Mouse (Mus musculus) urinary bladder, postnatal 25 days (tissue): ENCODE results near the gene Isy1.

ENCODE experiments used
- DNase-seq: peaks from one replicate; pipeline ENCODE4 v3.0.0; 2022; ENCODE audit warnings: low spot score

Isy1 gene

DNA sequence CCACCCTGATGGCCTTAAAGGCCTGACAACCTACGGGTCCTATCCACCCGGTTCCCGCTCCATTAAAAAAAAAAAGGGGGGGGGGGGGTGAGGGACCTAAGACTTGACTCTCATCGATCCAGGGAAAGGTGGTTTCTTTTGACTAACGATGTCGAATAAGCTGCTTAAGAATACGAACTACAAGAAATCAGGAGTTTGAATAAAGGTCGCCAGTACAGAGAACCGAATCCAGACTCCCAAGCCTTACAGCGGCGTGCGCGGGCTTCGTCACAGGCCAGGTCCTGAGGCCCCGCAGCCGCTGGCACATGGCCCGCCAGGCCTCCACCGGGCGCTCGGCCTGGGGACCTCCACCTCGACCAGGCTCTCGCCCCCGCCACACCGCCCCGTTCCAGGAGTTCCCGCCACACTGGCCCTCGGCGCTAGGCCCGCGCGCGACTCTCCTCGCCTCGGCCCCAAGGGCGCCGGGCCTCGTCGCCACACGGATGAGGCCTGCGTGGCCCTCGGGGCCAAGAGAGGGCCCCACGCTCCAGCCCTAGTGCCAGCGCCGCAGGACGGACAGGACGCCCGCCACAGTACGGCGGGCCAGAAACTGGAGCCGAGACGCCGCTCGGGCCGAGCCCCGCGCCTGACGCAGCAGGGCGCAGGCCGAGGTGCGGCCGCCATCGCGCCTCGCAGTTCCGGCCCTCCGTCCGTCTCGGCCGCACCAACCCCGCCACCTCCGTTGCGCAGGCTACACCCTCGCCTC is 11.7 kb upstream of the Isy1 start:
- DNase-seq = peak; percentile 51

DNA sequence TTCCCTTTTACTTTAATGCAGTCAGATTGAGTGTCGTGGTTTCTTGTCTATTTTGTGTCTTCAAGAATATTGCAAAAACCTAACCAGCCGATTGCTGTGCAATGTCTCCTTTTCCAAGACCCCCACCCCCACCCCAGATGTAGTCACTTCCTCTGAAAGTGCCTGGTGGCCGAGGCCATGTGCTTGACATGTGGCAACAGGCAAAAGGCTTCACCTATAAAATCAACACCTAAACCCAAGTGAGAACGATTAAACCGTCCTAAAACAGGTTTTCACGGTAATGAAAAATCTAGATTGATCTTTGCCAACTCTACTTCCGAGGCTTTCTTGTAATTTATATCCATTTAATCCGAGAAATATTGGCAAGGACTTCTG is 11.2 kb upstream of the Isy1 start:
- no peak for DNase-seq

DNA sequence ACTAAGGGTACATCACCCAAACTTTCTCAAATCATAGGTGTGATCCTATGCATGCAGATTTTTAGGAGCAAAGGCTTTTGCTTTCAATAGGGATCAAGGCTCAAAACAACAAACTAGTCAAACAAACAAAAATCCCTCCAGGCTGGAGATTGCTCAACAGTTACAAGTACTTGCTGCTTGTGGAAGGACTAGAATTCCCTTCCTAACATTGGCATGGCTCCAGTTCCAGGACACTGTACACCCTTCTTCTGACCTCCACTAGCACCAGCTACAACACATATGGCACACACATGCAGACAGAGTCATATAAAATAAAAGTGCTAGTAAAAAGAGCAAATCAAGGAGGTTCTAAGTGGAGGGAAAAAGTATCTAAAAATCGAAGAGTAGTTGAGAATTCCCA is 8.2 kb upstream of the Isy1 start:
- DNase-seq = no peak

DNA sequence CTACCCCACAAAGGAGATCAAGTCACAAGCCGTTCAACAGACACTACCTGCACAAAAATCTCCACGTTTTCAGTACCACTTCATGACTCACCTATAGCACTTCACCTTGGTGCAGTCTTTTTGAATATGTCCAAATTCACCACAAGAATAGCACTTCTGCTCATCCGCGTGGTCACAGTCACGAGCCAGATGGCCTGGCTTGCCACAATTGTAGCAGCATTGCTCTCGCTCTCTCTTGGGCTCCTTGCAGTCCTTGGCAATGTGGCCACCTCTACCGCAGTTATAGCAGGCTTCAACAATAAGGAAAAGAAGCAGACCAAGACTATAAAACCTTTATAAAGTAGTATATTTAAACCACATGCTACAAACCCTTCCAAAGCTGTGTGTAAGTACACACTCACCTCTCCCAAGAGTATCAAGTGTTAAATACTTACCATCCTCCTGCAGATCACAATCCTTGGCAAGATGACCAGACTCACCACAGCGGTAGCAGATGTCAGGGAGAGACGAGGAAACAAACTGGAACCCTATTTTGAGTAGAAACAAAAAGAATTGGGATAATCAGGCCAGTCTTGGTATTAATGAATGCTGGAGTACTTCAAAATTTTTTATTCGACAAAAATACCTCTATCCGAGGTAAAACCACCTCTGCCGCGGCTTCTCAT is 6.6 kb upstream of the Isy1 start:
- DNase-seq = no peak

DNA sequence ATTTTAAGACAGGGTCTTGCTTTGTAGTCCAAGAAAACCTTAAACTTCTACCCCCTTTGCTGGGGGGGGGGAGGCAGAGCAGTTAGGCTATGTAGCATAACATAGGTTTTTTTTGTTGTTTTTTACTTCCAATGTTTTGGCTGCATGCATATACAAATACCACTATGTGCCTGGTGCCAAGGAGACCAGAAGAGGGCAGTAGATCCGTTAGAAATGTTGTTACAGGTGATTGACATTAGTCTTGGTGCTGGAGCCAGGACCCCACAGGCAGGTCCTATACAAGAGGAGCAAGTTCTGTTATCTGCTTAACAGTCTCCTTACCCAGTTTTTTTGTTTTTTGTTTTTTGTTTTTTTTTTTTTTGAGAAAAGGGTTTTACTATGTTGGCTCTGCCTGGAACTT is 3.7 kb upstream of the Isy1 start:
- no peak for DNase-seq

DNA sequence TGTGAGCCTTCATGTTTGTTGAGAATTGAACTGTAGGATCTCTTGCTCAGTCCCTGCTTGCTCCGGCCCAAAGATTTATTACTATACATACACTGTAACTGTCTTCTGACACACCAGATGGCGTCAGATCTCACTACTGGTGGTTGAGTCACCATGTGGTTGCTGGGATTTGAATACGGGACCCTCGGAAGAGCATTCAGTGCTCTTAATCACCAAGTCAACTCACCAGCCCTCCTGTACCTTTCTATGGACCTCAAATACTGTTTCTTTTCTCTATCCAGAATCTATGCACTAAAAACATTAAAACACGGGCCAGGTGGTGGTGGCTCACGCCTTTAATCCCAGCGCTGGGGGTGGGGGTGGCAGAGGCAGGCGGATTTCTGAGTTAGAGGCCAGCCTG is 3.0 kb upstream of the Isy1 start:
- DNase-seq = no peak

DNA sequence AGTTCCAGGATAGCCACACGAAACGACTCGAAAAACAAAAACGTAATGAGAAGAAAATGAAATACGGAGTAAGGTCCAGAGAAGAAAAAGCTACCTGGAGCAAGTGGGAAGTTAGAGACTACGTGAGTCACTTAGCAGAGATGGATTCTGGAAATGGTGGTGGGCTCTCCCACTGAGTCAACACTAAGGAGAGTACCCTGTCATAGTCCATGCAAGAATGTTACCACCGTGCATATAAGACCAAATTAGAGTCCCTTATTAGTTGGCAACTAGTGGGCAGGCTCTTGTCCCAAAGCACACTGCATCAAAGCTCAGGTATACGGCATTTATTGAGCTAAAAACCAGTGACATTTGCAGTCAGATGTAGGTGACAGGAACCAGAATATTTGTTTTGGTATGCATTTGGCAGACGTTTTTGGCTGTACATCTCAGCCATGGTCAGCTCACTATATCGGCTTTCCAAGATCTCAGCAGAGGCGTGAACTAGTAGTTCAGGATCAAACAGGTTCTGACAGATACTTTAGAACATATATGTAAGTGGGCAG is 1.3 kb upstream of the Isy1 start:
- DNase-seq = no peak

DNA sequence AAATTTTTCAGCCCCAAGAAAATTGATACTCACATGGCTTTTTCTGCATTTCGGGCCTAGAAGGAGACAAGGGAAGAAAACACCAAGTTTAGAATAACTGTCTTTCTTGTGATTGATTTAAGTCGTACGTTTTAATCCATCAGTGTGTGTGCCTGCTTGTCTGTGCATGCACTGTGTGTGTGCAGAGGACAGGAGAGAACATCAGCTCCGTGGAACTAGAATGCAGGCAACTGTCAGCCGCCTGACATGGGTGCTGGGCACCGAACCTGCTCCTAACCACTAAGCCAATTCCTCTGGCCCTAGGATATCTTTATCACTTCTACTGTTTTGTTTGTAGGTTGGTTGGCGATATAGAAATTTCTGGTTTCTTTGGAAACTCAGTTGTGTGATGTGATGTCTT is 2.9 kb downstream of the Isy1 start, which contains the start of gene Gm45140:
Gene Gm45140 (minus strand): TSS at position 101 of the 400 bp plus-strand sequence.
- DNase-seq = no peak

DNA sequence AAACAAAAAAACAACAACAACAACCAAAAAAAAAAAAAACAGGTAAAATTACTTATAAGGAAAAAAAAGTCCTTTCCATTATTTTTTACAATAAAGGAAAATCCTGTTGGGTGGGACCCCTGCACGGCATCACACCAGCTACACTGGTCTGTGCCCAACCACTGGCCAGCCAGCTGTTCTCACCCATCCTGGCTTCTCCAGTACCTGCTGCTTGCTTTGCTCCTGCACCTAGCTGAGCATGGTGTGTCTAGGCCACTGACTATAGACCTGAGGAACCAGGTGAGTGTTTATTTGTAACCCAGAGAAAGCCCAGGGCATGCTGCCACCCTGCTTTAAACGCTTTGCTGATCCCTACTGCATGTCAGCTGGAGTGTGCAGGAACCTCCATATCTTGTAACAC is 18.2 kb downstream of the Isy1 start:
- DNase-seq = no peak

DNA sequence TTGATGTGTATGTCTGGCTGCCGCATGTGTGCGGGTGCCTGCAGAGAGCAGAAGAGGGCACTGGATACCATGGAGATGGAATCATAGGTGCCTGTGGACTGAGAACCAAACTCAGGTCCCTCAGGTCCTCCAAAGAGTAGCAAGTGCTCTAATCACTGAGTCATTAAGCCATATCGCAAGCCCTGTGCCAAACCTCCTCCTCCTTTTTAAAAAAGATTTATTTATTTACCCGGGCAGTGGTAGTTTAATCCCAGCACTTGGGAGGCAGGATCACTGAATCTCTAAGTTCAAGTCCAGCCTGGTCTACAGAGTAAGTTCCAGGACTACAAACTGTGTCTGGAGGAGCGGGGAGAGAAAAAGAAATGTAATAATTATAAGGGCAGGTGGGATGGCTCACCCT is 24.1 kb downstream of the Isy1 start:
- DNase-seq = no peak

DNA sequence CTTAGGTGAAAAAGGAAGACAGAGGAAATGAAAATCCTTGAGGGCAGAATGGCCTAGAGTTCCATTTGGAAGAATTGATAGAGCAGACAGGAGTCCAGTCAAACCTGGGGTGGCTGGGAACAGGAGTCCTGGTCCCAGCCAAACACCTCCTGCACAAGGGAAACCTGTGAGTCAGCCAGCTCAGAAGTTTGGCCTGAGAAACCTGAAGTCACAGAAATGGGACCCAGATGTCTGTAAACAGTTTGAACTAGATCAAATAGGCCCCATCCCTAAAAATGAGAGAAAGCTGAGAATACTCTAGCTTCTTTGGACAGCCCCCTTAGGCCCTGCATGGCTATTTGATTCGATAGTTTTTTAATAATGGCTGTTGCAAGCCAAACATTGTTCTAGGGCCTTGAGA is 25.9 kb downstream of the Isy1 start:
- DNase-seq = no peak

DNA sequence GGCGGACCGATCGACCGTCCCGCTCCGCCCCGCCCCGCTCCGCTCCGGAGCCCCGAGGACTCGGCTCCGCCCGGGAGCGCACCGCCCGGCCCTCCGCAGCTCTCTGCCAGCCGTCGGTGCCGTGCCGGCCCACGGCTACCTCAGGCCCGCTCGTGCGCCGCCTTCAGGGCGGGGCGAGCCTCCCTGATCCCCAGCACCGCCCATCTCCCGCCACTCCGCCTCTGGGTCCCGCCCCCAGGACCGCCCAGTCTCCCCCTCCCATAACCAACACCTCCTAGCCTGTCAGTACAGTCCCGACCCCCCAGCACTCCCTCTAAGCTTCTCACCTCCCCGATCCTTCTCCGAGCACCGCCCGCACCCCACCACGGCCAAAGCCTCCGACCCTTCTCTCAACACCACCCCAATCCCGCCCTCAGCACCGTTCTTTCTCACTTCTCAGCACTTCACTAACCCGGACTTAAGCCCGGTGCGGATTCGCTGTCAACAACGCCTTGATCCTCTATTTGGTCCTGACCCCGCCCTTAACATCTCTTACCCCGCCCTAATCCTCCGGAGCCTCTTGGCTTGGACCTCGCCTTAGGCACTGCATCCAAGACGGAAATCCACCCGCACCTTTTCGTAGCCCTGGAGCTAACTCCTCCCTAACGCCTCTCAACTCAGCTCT is 26.8 kb downstream of the Isy1 start, which contains the start of gene Rab43:
Gene Rab43 (minus strand): TSS at position 490 of the 664 bp plus-strand sequence.
- DNase-seq = peak; percentile 88

DNA sequence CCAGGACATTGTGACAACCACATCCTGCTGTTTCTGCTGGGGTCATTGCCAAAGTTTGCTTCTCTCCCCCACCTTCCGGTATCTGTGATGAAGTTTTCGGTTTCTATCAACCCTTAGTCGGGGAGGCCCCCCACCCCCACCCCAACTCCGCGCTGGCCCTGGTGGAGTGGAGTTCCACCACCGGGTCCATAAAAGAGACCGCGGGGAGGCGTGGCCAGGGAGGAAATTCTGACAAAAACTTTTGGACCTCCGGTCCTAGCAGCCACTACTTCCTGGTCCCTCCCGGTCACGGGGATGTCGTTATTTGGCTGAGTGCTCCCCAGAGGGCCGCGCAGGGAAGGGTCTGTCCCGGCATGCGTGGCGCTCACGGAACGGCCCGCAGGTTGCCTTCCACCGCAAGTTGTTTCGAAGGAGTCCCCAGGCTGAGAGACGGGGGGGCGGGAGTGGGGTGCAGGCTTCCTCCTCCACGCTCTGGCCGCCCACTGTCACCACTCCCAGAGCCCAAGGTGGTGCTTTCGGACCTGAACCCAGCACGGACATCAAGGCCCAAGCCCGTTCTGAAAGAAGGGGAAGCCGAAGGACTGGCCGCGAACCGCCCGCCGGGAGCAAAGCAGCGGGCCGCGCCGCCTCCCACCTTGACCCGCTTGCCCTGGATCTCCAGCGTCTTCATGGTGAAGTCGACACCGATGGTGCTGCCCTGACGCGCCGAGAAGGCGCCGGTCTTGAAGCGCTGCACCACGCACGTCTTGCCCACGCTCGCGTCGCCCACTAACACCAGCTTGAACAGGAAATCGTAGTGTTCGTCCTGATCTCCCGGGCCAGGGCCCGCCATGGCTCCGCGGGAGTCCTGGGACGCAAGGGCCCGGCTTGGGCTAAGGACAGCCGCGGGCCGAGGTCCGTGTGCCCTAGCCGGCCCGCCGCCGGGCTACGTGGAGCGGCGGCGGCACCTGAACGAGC is 27.6 kb downstream of the Isy1 start:
- peak; percentile 41 for DNase-seq

DNA sequence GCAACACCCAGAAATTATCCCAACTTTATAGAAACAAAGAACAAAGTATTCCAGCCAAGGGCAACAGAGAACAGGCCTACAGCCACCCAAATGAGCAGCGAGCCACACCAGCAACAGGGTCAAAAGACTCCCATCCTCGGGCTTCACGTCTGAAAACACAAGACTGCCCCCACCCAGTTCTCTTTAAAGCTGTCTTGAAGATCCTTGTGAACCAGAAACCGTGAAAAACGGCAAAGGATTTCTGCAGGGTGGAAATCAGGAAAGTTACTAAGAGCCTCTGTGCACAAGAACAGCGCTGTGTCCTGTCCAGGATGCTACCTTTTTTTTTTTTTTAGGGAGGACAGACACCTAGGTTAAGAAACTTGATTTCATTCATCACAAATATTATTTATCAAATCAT is 28.3 kb downstream of the Isy1 start:
- DNase-seq = no peak

DNA sequence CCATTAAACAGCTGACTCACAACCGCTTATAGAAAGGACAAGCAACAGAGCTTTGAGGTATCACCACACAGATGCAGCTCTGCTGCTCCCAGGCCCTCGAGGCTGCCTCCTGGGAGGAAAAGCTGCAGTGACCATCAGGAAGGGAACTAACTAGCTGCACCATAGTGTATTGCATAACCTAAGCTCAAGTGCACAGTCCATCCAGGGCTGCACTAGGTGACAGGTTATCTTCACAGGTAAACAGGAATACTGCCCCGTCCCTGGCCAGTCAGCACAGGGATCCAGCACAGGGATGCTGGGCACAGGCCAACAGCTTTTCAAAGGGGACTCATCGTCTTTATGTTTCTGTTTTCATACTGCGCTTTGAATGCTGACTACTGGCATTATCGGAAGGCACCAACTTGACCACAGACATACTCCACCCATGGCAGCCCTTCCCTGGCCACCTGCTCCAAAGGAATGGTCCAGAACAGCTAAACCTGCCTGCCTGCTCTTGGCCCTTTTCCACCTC is 28.9 kb downstream of the Isy1 start:
- no peak for DNase-seq

DNA sequence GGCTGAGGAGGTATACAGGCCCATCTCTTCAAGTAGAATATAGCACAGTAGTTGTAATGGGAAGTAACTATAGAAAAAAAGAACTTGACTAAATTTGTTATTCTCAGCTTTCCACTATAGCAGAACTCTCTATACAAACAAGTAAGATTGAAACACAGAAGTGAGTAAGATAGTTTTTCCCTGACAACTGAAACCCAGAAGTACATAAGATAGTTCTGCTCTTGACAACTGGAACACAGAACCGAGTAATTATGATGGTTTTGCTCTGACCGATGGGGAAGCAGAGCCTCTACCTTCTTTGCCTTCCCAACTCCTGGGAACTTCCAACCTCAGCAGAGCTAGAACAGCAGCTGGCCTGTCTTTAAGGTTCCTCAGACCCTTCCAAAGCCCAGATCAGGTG is 29.5 kb downstream of the Isy1 start:
- no peak for DNase-seq

DNA sequence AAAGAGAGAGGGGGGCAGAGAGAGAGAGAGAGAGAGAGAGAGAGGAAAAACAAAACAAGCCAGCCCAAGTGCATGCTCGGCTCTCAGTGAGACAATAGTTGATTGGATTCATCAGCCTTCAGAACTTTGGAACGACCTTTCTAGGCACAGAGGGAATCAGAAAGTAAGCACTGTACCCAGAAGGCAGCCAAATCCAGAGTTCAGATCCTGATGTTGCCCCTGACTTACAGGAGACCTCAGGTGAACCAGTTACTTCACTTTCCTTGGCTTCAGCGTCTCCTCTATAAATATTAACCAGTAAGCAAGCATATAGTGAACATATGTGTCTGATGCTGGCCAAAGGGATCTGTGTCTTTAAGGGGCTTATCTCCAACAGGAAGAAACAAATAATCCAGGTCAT is 30.1 kb downstream of the Isy1 start:
- no peak for DNase-seq

DNA sequence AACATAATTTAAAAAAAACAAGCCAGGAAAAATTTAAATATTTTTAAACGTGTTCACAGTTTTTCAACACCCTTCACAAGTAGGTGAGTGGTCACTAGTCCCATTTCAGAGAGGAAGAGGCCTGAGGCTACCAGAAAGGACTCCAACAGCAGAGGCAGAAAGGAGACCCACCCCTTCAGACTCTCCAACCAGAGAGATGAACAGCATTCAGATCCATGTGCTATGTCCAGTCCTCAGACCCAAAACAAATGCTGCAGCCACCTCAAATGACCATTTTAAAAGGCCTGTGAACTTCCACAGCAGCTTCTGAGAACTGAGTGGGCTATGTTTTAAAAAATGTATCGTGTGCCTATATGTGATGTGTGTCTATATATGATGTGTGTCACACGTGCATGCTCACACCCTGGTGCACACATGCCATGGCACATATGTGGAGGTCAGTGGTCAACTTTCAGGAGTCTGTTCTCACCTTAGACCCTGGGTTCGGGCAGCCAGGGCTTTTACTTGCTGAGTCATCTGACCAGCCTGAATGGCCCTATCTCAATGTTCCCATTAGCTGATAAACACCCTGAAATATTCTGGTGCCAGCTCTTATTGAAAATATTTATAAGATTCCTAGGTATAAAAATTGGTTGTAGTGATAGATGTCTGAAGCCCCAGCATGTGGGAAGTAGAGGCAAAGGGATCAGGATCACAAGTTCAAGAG is 30.7 kb downstream of the Isy1 start:
- DNase-seq = no peak

DNA sequence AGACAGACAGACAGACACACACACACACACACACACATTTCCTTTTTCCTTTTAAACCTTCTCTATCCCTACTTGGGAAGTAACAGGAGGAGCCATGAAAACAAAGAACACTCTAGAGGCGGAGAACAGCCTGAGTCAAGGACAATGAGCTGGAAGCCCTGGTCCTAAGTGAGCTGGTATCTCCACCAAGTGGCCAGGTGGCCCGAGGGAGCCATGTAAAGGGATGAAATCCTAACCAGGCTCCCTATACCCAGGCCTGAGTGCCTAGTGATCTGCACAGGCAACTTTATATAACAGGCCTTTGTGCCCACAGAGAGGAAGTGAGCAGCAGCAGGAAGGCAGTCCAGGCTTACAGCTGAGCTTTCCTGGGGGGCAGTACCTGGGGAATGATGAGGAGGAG is 31.7 kb downstream of the Isy1 start:
- no peak for DNase-seq

DNA sequence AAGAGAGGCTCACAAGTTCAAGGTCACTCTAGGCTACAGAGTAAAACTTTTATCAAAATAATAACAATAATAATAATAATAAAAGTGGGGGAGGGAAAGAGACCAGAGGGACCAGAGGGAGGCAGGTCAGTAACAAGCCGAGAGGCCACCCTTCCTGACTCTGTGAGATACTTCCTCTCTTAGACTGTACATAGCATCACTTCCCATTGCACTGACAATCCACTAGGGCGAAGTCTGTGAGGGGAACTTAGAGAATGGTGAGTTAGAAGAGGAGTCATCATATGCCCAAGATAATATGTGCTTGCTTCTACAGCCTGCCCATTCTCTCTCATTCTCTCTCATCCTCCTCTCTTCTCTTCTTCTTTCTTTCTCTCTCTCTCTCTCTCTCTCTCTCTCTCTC is 32.6 kb downstream of the Isy1 start:
- DNase-seq = no peak

DNA sequence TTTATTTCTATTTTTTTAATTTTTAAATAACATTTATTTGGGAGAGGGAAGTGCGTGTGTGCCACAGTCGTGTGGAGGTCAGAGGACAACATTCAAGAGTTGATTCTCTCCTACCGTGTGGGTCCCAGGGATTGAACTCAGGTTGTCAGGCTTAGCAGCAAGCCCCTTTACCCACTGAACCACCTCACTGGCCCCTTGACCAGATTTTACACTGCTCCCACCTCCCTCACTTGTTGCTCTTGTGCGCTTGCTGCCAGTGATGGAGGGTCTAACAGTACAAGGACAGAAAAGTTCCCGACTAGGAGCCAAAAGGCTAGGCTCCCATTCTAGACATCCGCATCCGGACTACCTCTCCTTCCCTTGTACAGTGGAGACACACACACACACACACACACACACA is 33.1 kb downstream of the Isy1 start:
- no peak for DNase-seq
